Mouse (Mus musculus): ENCODE data around the gene Gm17428.
"Not testable (repeated sequence)": the region's sequence is repeated elsewhere in the genome, so short reads cannot be mapped to it uniquely, and the experiment has no call there.

Gene Gm17428

DNA sequence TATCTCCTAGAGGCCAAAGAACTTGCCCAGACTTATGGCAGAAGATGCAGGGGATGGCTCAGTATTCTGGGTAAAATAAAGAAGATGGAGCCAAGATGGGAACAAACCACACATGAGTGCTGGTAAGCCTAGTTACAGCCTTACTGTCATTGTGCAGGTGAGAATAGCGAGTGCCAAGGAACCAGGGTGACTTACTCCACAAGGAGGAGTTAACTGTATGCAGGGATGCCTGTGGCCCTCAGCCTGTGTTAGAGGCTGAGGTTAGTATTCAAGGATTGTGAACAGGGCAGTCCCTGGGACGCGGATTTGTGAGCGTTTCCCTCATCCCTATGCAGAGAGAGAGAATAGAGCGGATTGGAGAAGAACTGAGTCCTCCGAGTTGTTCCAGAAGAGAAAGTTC, 25.1 kb upstream of the Gm17428 start:
- DNase-seq (ENCODE audit: low spot score in 2 of 2) = no peak

GRCm38 (mm10) chr14:54953664-54954206, 23.0 kb upstream of the Gm17428 start:
- DNase-seq (ENCODE audit: low spot score in 2 of 2) = no peak

DNA sequence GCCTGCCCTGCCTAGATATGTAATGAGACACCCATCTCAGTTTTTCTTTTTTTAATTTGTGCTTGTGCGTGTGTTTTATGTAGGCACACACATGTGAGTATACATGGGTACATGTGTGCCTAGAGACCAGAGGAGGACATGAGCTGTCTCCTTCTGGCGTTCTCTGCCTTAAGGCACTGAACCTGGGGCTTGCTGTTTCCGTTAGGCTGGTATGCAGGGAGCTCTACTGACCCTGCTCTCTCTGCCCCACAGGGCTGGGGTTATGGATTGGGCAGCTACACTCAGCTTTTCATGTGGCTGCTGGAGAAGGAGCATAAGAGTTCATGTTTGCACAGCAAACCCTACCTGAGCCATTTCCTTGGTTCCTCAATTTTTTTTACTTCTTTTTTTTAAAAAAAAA, 22.3 kb upstream of the Gm17428 start:
- no peak for DNase-seq (ENCODE audit: low spot score in 2 of 2)

DNA sequence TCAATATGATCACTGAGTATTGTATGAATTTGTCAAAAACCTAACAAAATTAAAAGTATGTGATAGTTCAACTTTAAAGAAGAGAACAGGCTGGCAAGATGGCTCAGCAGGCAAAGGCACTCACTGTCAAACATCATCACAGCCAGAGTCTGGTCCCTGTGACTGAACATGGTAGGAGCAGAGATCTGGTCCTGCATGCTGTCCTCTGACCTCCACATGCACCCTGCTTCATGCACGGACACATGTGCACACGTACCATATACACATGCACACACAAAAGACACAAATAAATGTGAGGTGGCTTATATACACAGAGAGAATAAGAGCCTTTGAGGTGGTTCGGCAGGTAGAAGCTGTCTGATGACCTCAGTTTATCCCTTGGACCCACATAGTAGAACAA, 21.3 kb upstream of the Gm17428 start:
- DNase-seq (ENCODE audit: low spot score in 2 of 2) = no peak

DNA sequence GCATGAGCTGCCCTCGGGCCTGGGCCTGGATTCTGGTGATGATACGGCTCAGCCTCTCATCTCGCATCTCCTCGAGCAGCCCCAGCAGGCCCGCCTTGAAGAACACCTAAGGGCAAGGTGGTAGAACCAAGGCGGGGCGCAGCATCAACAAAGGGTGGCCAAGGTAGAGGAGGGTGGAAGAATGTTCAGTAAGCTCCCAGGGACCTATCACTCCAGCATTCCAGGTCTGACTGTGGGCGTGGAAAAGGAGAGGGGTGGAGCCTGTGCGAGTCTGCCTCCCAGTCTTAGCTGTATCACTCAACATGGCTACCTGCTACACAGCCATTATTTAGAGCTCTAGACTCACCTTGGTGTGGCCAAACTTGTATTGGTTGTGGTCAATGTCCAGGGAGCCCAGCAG, 20.2 kb upstream of the Gm17428 start:
- DNase-seq (ENCODE audit: low spot score in 2 of 2) = no peak

DNA sequence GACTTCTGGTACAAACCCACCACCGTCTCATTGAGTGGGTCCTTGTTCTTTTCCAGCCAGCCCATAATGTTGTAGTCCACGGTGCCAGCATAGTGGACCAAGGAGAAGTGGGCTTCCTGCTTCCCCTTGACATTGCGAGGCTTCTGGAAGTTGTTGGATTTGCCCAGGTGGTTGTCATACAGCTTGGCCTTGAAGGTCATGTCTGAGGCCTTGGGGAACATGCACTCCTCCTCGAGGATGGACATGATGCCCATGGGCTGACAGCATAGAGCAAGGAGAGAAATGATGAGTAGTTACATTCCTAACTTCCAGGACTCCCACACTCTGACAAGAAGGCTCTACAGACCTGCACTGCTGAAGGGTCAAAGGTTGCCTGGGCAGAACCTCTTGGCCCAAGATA, 18.2 kb upstream of the Gm17428 start:
- no peak for DNase-seq (ENCODE audit: low spot score in 2 of 2)

DNA sequence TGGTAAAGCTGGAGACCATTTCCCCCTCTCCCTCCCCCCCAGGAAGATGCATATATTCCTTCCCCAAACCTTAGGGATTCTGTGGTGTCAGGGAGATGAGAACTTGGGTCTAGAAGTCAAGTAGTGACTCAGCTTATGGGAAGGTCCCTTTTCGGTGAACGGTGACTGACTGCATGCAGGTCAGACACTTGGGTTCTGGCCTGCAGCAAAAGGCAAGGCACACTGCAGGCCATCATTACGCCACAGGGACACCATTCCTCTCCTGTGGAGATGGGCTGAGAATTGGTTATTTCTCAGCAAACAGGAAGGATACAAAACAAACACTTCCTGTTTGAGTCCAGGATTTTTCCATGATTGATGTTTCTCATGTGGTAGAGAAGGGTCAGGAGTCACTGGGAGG, 17.5 kb upstream of the Gm17428 start:
- no peak for DNase-seq (ENCODE audit: low spot score in 2 of 2)

DNA sequence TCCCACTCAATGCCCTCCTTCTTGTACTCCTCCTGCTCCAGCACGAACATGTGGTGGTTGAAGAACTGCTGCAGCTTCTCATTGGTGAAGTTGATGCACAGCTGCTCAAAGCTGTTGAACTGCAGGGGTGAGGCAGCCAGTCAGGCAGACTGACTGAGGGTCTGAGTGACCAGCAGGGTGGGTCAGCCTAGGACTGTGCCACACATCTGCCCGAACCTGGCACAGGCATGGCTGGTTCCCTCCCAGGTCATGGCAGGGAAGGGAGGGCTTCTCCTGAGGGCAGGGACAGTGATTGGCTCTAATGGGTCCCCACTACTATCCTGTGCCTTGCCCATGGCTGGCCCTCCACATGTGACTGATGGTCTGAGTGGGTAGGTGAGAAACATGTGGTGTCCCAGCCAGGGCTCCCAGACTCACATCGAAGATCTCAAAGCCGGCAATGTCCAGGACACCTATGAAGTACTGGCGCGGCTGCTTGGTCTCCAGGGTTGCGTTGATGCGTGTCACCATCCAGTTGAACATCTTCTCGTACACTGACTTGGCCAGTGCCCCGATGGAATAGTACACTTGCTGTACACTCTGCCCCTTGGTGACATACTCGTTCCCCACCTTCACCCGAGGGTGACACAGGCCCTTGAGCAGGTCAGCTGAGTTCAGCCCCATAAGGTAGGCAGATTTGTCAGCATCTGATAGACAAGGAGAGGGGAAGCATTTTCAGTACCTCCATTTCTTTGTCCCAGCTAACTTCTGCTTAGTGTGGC, 16.7 kb upstream of the Gm17428 start:
- not testable (repeated sequence) for DNase-seq (ENCODE audit: low spot score in 2 of 2)

DNA sequence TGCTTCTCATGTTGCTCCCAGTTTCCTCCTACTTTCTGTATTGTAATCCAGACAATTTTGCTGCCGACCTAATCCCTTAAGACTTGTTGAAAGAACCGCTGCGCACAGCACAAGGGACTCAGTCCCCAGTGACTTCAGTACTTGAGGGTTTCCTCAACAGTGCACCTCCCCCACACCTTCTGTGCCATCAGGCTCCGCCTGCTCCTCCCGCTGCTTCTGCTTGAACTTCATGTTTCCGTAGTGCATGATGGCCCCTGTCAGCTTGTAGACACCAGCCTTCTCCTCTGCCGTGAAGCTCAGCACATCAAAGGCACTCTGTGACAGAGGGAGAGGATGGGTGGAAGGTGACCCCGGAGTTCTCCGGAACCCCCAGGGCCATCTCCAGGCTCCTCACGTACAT, 16.0 kb upstream of the Gm17428 start:
- DNase-seq (ENCODE audit: low spot score in 2 of 2) = peak in 1 of 2 experiments; percentile 34

DNA sequence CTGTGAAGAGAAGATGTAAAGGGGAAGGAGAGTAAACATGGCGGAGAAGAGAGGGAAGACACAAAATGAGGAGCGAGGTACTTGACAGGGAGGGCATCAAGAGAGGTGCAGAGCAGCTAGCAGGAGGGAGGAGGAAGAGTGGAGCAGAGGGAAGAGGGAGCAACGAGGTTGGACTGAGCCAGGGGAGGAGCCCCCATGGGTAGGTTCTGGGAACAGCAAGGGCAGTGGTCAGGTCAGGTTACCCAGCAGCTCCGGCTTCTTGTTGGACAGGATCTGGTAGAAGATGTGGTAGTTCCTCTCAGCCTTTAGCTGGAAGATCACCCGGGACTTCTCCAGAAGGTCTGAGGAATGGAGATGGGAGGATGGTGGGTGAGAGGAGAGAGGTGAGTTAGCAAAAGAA, 15.2 kb upstream of the Gm17428 start:
- DNase-seq (ENCODE audit: low spot score in 2 of 2) = no peak

DNA sequence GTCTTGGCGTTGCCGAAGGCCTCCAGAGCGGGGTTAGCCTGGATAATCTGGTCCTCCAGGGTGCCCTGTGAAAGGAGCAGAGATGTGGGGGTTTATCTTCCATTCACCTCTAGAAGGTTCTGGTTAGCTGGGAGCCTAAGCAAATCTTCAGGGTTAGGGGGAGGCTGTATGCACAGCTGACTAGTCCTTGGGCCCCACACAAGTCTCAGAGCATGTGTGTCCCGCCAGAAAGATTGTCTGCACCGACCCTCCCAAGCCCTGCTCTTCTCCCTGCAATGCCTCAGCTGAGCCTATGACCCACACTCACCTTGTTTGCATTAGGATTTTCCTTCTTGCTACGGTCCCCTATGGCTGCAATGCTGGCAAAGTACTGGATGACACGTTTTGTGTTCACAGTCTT, 14.0 kb upstream of the Gm17428 start:
- DNase-seq (ENCODE audit: low spot score in 2 of 2) = no peak

DNA sequence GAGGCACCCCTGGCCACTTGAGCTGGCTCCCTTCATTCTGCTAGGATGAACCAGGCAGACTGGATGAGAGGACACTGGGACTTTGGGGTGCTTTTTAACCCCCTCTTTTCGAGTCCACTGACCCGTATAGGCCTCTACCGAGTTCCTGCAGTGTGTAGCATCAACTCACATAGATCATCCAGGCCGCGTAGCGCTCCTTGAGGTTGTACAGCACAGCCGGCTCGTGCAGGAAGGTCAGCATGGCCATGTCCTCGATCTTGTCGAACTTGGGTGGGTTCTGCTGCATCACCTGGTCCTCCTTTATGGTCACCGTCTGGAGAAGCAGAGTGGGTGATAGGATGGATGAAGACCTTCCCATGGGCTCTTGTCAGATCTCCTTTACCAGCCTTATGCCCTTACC, 13.0 kb upstream of the Gm17428 start:
- no peak for DNase-seq (ENCODE audit: low spot score in 2 of 2)

DNA sequence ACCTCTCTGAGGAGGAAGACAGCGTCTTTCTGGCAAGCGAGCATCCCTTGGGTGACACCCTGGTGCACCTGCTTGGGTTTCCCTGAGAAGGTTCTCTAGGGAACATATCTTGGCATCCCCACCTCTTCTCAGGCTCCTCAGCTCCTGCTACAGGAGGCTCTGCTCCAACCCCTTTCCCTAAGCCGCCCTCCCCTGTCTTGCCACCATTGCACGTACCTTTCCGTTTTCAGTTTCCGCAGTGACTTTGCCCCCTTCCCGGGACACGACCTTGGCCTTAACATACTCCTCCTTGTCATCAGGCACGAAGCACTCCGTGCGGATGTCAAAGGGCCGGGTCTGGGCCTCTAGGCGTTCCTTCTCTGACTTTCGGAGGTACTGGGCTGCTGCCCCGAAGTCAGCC, 11.7 kb upstream of the Gm17428 start:
- DNase-seq (ENCODE audit: low spot score in 2 of 2) = no peak

- DNase-seq (ENCODE audit: low spot score in 2 of 2) = no peak
Observed at GRCm38 (mm10) chr14:54965631-54966030, 11.1 kb upstream of the Gm17428 start.

- no peak for DNase-seq (ENCODE audit: low spot score in 2 of 2)
Observed at GRCm38 (mm10) chr14:54966320-54966977, 10.3 kb upstream of the Gm17428 start, which contains the start of gene Myh6. TSS of gene Myh6 (minus strand) at chr14:54966927.

DNA sequence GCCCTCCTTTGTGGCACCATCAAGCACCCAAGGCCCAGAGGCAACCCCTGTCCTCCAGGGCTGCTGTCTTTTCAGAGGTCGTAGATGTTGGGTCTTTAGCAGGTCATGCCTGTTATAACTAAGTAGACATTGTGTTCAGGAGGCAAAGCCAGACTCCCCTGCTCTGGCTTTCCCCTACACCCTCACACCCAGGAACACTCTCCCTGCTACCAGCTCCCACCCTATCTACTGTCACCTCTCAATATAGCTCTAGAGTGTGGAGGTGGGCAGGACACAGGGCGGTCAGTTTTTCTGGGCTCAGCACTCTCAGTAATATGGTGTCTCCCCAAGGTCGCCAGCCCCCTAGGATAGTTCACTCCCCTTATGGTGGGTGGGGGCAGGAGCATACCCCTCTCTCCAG, 8.9 kb upstream of the Gm17428 start:
- no peak for DNase-seq (ENCODE audit: low spot score in 2 of 2)

DNA sequence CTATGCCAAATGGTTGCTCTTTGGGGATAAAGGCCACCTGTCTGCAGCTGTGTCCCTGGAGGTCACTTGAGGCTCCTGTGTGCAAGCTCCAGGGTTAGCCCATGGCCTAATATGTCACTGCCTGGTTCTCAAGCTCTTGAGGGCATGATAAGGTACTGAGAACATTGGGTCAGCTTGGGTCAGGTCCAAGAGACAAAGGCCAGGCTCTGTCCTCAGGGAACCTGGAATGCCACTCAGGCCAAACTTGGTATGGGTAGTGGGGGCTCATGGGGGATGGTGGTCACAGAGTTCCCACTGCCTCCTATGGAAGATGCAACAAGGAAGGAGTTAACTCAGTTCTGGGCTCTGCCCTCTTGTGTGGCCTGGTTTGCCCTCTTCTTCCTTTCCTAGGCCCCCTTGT, 8.4 kb upstream of the Gm17428 start:
- DNase-seq (ENCODE audit: low spot score in 2 of 2) = no peak

- DNase-seq (ENCODE audit: low spot score in 2 of 2) = not testable (repeated sequence)
Observed at GRCm38 (mm10) chr14:54972786-54973185, 3.9 kb upstream of the Gm17428 start.

- DNase-seq (ENCODE audit: low spot score in 2 of 2) = peak in 1 of 2 experiments; percentile 21
Observed at GRCm38 (mm10) chr14:54974068-54974791, 2.5 kb upstream of the Gm17428 start.

- DNase-seq (ENCODE audit: low spot score in 2 of 2) = no peak
Observed at GRCm38 (mm10) chr14:54978664-54979063, 1.9 kb downstream of the Gm17428 start.

DNA sequence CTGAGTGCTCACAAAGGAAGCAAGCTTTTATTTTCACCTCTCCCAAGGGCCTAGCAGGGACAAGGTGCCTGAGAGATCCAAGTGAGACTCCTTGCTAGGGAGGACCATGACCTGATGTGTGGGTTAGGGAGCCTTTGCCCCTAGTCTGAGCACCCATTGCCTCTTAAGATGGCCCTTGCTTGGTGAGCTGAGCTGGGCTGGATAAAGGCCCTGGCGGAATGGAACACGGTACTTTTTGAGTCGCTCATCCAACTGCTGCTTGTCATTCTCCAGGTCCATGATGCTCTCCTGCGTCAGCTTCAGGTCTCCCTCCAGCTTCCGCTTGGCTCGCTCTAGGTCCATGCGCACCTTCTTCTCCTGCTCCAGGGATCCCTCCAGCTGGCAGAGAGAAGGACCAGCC, 5.2 kb downstream of the Gm17428 start:
- DNase-seq (ENCODE audit: low spot score in 2 of 2) = no peak

DNA sequence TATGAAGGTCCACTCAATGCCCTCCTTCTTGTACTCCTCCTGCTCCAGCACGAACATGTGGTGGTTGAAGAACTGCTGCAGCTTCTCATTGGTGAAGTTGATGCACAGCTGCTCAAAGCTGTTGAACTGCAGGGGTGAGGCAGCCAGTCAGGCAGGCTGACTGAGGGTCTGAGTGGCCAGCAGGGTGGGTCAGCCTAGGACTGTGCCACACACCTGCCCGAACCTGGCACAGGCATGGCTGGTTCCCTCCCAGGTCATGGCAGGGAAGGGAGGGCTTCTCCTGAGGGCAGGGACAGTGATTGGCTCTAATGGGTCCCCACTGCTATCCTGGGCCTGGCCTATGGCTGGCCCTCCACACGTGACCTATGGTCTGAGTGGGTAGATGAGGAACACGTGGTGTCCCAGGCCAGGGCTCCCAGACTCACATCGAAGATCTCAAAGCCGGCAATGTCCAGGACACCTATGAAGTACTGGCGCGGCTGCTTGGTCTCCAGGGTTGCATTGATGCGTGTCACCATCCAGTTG, 11.7 kb downstream of the Gm17428 start:
- not testable (repeated sequence) for DNase-seq (ENCODE audit: low spot score in 2 of 2)

Data from frontal cortex, postnatal 36 days (tissue).